Mouse (Mus musculus): ENCODE measurements around the gene Uhrf1. TPM values are rescaled to one million over a fixed set of nuclear protein-coding genes. Genes with fewer than 3 reads are reported as not detected.

Gene Uhrf1
- polyA plus RNA-seq, 2 experiments from 2014 or later, result 19.4 to 33.7 TPM

GRCm38 (mm10) chr17:56348586-56348985 is 45.5 kb downstream of the Uhrf1 start:
- no peak for ATAC-seq

DNA sequence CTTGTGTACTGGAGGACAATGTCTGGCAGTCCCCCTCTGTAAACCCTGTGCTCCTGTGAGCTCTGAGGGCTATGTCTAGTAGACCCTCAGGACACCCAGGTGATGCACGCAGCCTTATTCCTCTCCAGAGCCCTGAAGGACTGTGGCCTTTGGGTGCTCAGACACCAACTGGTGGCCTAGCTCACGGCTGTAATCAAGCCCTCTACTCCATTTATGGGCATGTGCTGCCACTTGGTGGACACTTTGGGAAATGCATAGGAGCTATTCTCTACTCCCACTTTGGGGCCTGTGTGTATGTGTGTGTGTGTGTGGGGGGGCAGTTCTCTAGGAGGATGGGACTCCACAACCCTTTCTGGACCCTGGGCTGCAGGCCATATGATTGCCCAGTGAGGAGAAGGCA is 47.6 kb downstream of the Uhrf1 start:
- ATAC-seq, result peak; percentile 78

GRCm38 (mm10) chr17:56356921-56357885 is 54.1 kb downstream of the Uhrf1 start:
- ATAC-seq, result peak; percentile 71

- no peak for ATAC-seq
Measured at GRCm38 (mm10) chr17:56359183-56359725, 56.1 kb downstream of the Uhrf1 start.

DNA sequence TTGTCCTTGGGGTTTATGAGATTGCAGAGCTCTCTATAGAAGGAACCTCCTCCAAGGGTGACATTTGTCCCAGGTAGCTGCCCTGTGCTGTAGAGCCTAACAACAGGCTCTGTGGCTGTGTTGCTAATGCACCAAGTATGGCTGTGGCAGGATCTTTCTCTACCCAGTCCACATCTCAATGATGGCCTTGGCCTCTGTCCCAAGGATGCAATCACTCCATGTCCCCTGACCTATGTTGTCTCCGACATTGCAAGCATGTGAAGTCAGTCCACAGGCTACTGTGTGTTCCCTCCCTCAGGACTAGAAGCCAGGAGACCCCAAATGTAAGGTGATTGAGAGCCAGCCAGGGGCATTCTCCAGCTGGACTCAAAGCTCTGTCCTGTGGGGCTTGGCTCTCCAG is 56.7 kb downstream of the Uhrf1 start:
- no peak for ATAC-seq

DNA sequence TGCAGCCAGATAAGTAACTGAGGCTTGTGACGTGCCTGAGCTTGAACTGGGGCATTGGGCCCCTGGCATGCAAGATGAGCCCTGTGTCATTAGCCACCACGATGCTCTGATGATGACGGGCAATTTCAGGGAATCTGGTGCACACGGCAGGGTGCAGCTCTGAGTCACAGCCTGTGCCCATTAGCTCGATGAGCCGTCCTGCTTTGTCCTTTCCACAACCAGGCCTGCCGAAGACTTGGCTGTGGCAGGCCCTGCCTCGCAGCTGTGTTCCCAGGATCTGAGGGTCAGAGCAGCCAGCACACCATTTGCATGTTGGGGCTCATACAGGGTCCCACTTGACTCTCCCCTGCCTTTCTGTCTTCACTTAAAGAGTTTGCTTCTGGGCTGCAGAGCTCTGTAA is 57.3 kb downstream of the Uhrf1 start:
- ATAC-seq, result no peak

GRCm38 (mm10) chr17:56361542-56361941 is 58.4 kb downstream of the Uhrf1 start:
- no peak for ATAC-seq

DNA sequence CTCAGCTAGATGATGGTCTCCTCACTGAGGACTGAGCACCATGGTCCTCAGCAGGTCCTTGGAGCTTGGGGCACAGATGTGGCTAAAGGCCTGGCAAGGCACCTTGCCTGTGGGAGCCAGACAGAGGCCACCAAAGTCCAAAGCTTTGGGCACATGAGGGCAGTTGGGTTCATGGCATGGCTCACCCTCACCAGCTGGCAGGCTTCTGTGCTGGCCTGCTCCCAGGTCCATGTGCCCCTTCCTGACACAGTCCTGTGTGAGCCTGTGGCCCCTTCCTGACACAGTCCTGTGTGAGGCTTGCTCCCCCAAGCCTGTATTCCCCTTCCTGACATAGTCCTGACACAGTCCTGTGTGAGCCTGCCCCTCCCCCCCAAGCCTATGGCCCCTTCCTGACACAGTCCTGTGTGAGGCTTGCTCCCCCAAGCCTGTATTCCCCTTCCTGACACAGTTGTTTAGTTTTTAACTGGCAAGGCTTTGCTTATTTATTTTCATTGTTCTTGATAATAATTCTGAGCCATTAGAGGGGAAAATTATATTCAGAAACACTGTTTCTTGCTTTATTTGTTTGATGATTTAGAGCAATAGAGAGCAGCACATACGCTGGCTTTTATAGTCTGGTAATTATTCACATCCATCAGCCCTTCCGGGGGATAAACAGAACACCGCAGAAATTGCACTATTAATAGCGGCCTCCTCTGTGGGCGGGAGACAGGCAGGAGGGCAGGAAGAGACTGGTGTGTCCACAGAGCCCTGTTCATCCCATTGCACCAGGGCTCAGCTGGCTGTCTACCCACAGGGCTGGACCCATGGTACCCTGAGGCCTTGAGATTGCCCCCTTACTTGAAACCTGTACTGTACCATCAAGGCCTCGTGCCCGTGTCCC is 62.9 kb downstream of the Uhrf1 start:
- no peak for ATAC-seq

DNA sequence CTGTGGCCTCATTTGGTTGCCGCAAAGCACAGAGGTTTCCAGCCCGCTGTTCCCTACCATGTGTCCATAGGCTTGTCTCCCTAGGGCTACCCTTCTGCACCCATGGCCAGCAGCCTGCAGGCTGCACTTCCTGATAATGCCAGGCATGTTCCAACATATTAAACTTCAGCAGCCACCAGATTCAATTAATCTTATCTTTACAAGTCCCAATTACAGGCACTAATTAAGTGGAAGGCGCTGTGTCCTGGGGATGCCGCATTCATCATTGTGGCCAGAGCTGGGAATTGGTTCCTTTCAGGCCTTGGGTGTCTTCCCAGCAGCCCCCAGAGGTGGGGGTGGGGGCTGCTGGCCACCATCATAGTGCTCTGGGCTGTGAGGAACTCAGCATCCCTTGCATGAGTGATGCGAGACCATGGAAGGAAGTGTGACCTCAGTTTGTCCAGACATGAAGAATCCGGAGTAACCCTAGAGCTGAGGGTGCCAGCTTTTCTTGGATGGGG is 65.2 kb downstream of the Uhrf1 start:
- ATAC-seq, result no peak

DNA sequence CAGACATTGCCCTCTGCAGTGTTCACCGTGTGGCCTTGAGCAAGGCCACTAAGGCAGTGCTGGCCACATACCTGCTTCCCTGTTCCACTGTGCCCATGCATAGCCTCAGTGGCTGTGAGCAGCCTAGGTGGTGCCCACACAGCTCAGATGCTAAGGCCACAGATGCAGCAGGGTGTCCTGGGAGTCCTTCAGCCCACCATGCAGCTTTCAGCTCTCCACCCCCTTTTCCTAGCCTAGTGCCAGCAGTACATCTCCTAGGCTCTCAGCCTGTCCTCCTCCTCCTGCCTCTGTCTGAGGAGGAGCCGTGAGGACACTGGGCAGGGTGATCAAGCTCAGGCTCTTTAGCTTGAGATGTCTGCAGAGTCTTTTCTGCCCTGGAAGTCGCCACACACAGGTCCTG is 67.0 kb downstream of the Uhrf1 start:
- ATAC-seq, result no peak

DNA sequence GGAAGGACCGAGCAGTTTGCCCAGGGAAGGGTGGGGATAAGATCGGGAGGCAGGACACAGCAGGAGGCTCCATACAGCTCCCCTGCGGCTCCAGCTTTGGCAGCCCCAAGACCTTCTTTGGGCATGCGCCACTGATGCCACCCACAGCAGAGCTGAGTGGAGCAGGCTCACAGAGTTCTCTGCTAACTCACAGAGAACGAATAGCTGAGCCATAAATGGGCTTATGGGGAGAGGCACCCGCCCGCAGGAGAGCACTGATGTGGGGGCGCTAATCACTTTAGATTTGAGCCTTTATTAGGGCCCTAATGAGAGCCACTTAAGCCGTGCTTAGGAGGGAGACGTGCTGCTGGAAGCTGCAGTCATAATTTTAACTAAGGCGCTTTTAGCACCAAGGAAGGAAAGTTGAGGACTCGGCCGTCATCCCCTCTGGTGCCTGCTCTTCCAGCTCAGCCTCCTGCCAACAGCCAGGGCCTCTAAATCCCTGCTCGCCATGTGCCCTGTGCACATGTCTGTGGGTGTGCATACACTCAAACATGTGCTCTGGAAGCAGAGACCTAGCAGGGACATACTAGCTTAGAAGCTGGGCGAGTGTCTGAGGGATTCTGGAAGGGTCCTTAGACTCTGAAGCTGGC is 68.0 kb downstream of the Uhrf1 start:
- no peak for ATAC-seq

GRCm38 (mm10) chr17:56372109-56372508 is 69.0 kb downstream of the Uhrf1 start:
- ATAC-seq, result no peak

Other genes with a start within 250 kb of the Uhrf1 start
- 10 to 100 TPM; 33.8 to 42.1 TPM for gene Ubxn6, start 228.3 kb upstream of the Uhrf1 start, polyA plus RNA-seq (2017; shearing (Covaris generic))
- gene Hdgfl2, start 223.7 kb upstream of the Uhrf1 start, polyA plus RNA-seq (2017; shearing (Covaris generic)), result 10 to 100 TPM; 35.7 to 44.6 TPM
- gene Plin4, start 193.5 kb upstream of the Uhrf1 start, polyA plus RNA-seq (2017; shearing (Covaris generic)), result under 1 TPM in 1 of 2 experiments, not detected in 1; 0.15 TPM
- gene Plin5, start 185.7 kb upstream of the Uhrf1 start, polyA plus RNA-seq (2017; shearing (Covaris generic)), result not detected
- gene Lrg1, start 181.3 kb upstream of the Uhrf1 start, polyA plus RNA-seq (2017; shearing (Covaris generic)), result under 1 TPM in 1 of 2 experiments, not detected in 1; 0.34 TPM
- gene Sema6b, start 163.0 kb upstream of the Uhrf1 start, polyA plus RNA-seq (2017; shearing (Covaris generic)), result not detected
- 10 to 100 TPM; 34.9 to 38.7 TPM for gene Tnfaip8l1, start 140.8 kb upstream of the Uhrf1 start, polyA plus RNA-seq (2017; shearing (Covaris generic))
- gene Mydgf, start 119.4 kb upstream of the Uhrf1 start, polyA plus RNA-seq (2017; shearing (Covaris generic)), result 10 to 100 TPM; 57.3 to 59.9 TPM
- 10 to 100 TPM; 11.5 to 16.9 TPM for gene Dpp9, start 84.4 kb upstream of the Uhrf1 start, polyA plus RNA-seq (2017; shearing (Covaris generic))
- gene Fem1a, start 46.5 kb upstream of the Uhrf1 start, polyA plus RNA-seq (2017; shearing (Covaris generic)), result 1 to 10 TPM; 4.5 to 5.8 TPM
- 10 to 100 TPM in 1 of 2 experiments, 1 to 10 TPM in 1; 6.4 to 11.3 TPM for gene Ticam1, start 26.5 kb upstream of the Uhrf1 start, polyA plus RNA-seq (2017; shearing (Covaris generic))
- gene Plin3, start 10.4 kb upstream of the Uhrf1 start, polyA plus RNA-seq (2017; shearing (Covaris generic)), result 10 to 100 TPM; 22.5 to 40.9 TPM
- not detected for gene Arrdc5, start 3.0 kb upstream of the Uhrf1 start, polyA plus RNA-seq (2017; shearing (Covaris generic))
- gene Kdm4b, start 22.7 kb downstream of the Uhrf1 start, polyA plus RNA-seq (2017; shearing (Covaris generic)), result 1 to 10 TPM; 6.4 to 6.8 TPM
- gene Ptprs, start 173.2 kb downstream of the Uhrf1 start, polyA plus RNA-seq (2017; shearing (Covaris generic)), result 1 to 10 TPM; 6.5 to 8.6 TPM
- gene Znrf4, start 209.1 kb downstream of the Uhrf1 start, polyA plus RNA-seq (2017; shearing (Covaris generic)), result not detected